Mouse (Mus musculus): Measurements from ENCODE around the gene Chst5. TPM values are rescaled to one million over a fixed set of nuclear protein-coding genes. Genes with fewer than 3 reads are reported as not detected.
"Not testable (repeated sequence)": the region's sequence is repeated elsewhere in the genome, so short reads cannot be mapped to it uniquely, and the experiment has no call there.

Chst5 gene
- total RNA-seq, 1 experiment, result 4.0 TPM

DNA sequence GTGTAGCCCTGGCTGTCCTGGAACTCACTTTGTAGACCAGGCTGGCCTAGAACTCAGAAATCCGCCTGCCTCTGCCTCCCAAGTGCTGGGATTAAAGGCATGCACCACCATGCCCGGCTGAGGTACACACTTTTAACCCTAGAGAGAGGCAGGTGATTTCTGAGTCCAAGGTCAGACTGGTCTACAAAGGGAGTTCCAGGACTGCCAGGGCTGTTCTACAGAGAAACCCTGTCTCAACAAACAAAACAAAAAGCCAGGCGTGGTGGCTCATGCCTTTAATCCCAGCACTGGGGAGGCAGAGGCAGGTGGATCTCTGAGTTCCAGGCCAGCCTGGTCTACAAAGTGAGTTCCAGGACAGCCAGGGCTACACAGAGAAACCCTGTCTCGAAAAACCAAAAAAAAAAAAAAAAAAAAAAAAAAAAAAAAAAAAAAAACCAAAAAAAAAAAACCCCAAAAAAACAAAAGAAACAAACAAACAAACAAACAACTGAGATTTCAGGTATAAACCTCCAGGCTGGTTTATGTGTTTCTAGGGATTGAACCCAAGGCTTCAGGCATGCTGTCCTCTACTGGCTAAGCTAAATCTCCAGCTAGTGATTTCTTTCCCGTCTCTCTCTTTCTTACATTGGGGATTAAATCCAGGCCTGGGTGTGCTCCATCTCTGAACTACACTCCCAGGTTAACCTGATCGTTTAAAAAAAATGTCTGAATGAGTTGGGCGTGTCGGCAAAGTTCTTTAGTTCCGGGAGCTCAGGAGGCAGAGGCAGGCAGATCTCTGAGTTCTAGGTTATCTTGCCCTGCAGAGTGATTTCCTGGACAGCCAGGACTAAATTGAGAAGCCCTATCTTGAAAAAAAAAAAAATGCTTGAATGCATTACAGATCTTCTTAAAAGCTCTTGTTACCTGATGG lies 28.1 kb upstream of the Chst5 start:
- H3K4me3 ChIP-seq (ENCODE audit: insufficient read depth in 1 of 2, low read depth in 1 of 2, low read length in 2 of 2, poor library complexity in 1 of 2, severe bottlenecking in 1 of 2); H3K9ac ChIP-seq (ENCODE audit: insufficient read depth, low read depth, low read length, poor library complexity, severe bottlenecking); H3K9me3 ChIP-seq (ENCODE audit: control insufficient read depth, insufficient read depth, low read depth, low read length); H3K36me3 ChIP-seq (ENCODE audit: control insufficient read depth, insufficient read depth, low read length, poor library complexity, severe bottlenecking); DNase-seq (ENCODE audit: low read depth, low spot score); in situ Hi-C loops (cut with MboI; ENCODE audit: low sequenced_read_pairs in 2 of 2, unreplicated experiment in 2 of 2): not testable (repeated sequence)
- TF ChIP-seq ZNF384 (IDR thresholded peaks at IDR 0.05; ENCODE audit: low read depth, low read length), result peak; percentile 93
- peak overlapping the region; percentile 76; the same call in 1 of the 2 replicates for H3K27ac ChIP-seq (ENCODE audit: insufficient read depth, low read depth, low read length, poor library complexity, severe bottlenecking)
- H3K4me1 ChIP-seq (ENCODE audit: control insufficient read depth in 2 of 2, insufficient read depth in 2 of 2, low read length in 2 of 2, poor library complexity in 1 of 2), result peaks cover 9 to 10% of the 10 kb centered on the region in 2 experiments

- H3K4me3 ChIP-seq (ENCODE audit: insufficient read depth in 1 of 2, low read depth in 1 of 2, low read length in 2 of 2, poor library complexity in 1 of 2, severe bottlenecking in 1 of 2), result no peak overlapping the region
- H3K36me3 ChIP-seq (ENCODE audit: control insufficient read depth, insufficient read depth, low read length, poor library complexity, severe bottlenecking), result peaks cover 2% of the 10 kb centered on the region
- H3K9ac ChIP-seq (ENCODE audit: insufficient read depth, low read depth, low read length, poor library complexity, severe bottlenecking), result no peak overlapping the region
- DNase-seq (ENCODE audit: low read depth, low spot score), result no peak
- H3K9me3 ChIP-seq (ENCODE audit: control insufficient read depth, insufficient read depth, low read depth, low read length), result no peaks in the 10 kb centered on the region
- TF ChIP-seq ZC3H11A (IDR thresholded peaks at IDR 0.05; ENCODE audit: borderline replicate concordance, low read depth, low read length) (no peak), MAFK (IDR thresholded peaks at IDR 0.05; ENCODE audit: insufficient read depth, low read depth, low read length) (no peak), CHD2 (IDR thresholded peaks at IDR 0.05; ENCODE audit: low read depth, low read length) (no peak), ZNF384 (IDR thresholded peaks at IDR 0.05; ENCODE audit: low read depth, low read length) (no peak), HCFC1 (IDR thresholded peaks at IDR 0.05; ENCODE audit: borderline replicate concordance, insufficient read depth, low read length) (no peak)
- H3K27ac ChIP-seq (ENCODE audit: insufficient read depth, low read depth, low read length, poor library complexity, severe bottlenecking), result peak overlapping the region; percentile 76; the same call in 1 of the 2 replicates
- in situ Hi-C loops (cut with MboI; ENCODE audit: low sequenced_read_pairs in 2 of 2, unreplicated experiment in 2 of 2), result no loop called here
- peaks cover 11 to 12% of the 10 kb centered on the region in 2 experiments for H3K4me1 ChIP-seq (ENCODE audit: control insufficient read depth in 2 of 2, insufficient read depth in 2 of 2, low read length in 2 of 2, poor library complexity in 1 of 2)
Measured at GRCm38 (mm10) chr8:111937184-111937583, 26.9 kb upstream of the Chst5 start.

GRCm38 (mm10) chr8:111934201-111934600 lies 24.0 kb upstream of the Chst5 start:
- no peaks in the 10 kb centered on the region for H3K36me3 ChIP-seq (ENCODE audit: control insufficient read depth, insufficient read depth, low read length, poor library complexity, severe bottlenecking)
- H3K4me1 ChIP-seq (ENCODE audit: control insufficient read depth in 2 of 2, insufficient read depth in 2 of 2, low read length in 2 of 2, poor library complexity in 1 of 2), result peaks cover 7 to 17% of the 10 kb centered on the region in 2 experiments; a peak in 3 of 4 replicates
- in situ Hi-C loops (cut with MboI; ENCODE audit: low sequenced_read_pairs in 2 of 2, unreplicated experiment in 2 of 2), result no loop called here
- TF ChIP-seq ZC3H11A (IDR thresholded peaks at IDR 0.05; ENCODE audit: borderline replicate concordance, low read depth, low read length) (no peak), CHD2 (IDR thresholded peaks at IDR 0.05; ENCODE audit: low read depth, low read length) (no peak), ZNF384 (IDR thresholded peaks at IDR 0.05; ENCODE audit: low read depth, low read length) (no peak), MAFK (IDR thresholded peaks at IDR 0.05; ENCODE audit: insufficient read depth, low read depth, low read length) (no peak), HCFC1 (IDR thresholded peaks at IDR 0.05; ENCODE audit: borderline replicate concordance, insufficient read depth, low read length) (no peak)
- no peak overlapping the region for H3K4me3 ChIP-seq (ENCODE audit: insufficient read depth in 1 of 2, low read depth in 1 of 2, low read length in 2 of 2, poor library complexity in 1 of 2, severe bottlenecking in 1 of 2)
- H3K9ac ChIP-seq (ENCODE audit: insufficient read depth, low read depth, low read length, poor library complexity, severe bottlenecking), result no peak overlapping the region; the same call in 1 of the 2 replicates
- no peaks in the 10 kb centered on the region for H3K9me3 ChIP-seq (ENCODE audit: control insufficient read depth, insufficient read depth, low read depth, low read length)
- H3K27ac ChIP-seq (ENCODE audit: insufficient read depth, low read depth, low read length, poor library complexity, severe bottlenecking), result no peak overlapping the region; the same call in 1 of the 2 replicates
- no peak for DNase-seq (ENCODE audit: low read depth, low spot score)

DNA sequence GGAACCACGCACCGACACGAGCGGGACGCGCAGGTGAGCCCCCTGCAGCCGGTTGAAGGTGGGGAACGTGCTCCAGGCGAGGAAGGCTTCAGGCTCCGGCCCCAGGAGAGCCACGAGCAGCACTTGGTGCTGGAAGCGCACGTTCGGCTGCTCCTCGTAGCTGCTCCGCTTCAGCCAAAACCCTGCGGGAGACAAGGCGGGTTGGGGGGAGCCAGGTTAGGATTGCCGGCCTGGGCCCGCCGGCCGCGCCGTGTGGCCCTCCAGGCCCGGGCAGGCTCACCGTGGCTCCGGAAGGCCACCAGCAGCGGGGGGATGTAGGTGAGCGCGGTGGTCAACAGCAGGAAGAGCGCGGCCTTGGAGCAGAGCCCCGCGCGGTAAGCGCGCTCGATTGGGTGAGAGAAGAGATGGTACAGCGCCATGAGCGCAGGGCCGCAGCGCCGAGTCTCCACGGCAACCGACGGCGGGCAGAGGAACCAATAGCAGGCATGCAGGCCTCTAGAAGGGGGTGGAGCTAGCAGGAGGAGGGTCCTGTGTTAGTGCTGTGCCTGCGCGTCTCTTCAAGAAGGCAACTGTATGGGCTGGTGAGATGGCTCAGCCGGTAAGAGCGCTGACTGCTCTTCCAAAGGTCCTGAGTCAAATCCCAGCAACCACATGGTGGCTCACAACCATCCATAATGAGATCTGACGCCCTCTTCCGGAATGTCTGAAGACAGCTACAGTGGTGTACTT lies 23.3 kb upstream of the Chst5 start, which contains the start of gene Tmem231:
Gene Tmem231 (minus strand): TSS at position 534 of the 729 bp plus-strand sequence.
- Histone ChIP-seq H3K4me1 (ENCODE audit: control insufficient read depth in 2 of 2, insufficient read depth in 2 of 2, low read length in 2 of 2, poor library complexity in 1 of 2) (peaks cover 4 to 15% of the 10 kb centered on the region in 2 experiments; a peak in 2 of 4 replicates), H3K27ac (ENCODE audit: insufficient read depth, low read depth, low read length, poor library complexity, severe bottlenecking) (peak within 1 kb of the TSS; percentile 56; the same call in 1 of the 2 replicates), H3K9me3 (ENCODE audit: control insufficient read depth, insufficient read depth, low read depth, low read length) (no peaks in the 10 kb centered on the region), H3K4me3 (ENCODE audit: insufficient read depth in 1 of 2, low read depth in 1 of 2, low read length in 2 of 2, poor library complexity in 1 of 2, severe bottlenecking in 1 of 2) (peak within 1 kb of the TSS; percentile 67 to 92), H3K36me3 (ENCODE audit: control insufficient read depth, insufficient read depth, low read length, poor library complexity, severe bottlenecking) (no peaks in the 10 kb centered on the region), H3K9ac (ENCODE audit: insufficient read depth, low read depth, low read length, poor library complexity, severe bottlenecking) (peak within 1 kb of the TSS; percentile 87)
- in situ Hi-C loops (cut with MboI; ENCODE audit: low sequenced_read_pairs in 2 of 2, unreplicated experiment in 2 of 2), result no loop called here
- TF ChIP-seq ZNF384 (IDR thresholded peaks at IDR 0.05; ENCODE audit: low read depth, low read length) (peak; percentile 57; the same call in 1 of the 2 replicates), HCFC1 (IDR thresholded peaks at IDR 0.05; ENCODE audit: borderline replicate concordance, insufficient read depth, low read length) (no peak)
- DNase-seq (ENCODE audit: low read depth, low spot score), result peak; percentile 93

Measured in ES-E14 (cell line).